Mouse (Mus musculus) heart, postnatal 0 days (tissue): Measurements from ENCODE around the gene Dnah3. TPM values are rescaled to one million over a fixed set of nuclear protein-coding genes. Genes with fewer than 3 reads are reported as not detected.
A peak's percentile ranks its signal among the peaks of the same experiment; 100 is the strongest.

Experiments used
- ATAC-seq: fragments of 200-750 bp; cut with Nextera tagmentation; 2 replicates; pipeline ENCODE4 v1.8.0; 2017; ENCODE audit warnings: low read depth, moderate number of reproducible peaks, moderate library complexity; ENCODE audit not compliant: insufficient read depth
- DNase-seq: peaks from one replicate; pipeline ENCODE4 v3.0.0-alpha.2; 2016; ENCODE audit warnings: low spot score
- H3K27ac ChIP-seq: fragments of 300-500 bp; sonication (generic); 2 replicates; pipeline ENCODE4 v1.5.1; 2014; ENCODE audit warnings: low read depth, mild to moderate bottlenecking
- H3K27me3 ChIP-seq: fragments of 300-500 bp; sonication (generic); 2 replicates; pipeline ENCODE4 v1.6.1; 2014; ENCODE audit warnings: low read length, mixed read lengths; ENCODE audit not compliant: control insufficient read depth, insufficient read depth
- H3K36me3 ChIP-seq: fragments of 300-500 bp; sonication (generic); replicated peaks from 2 replicates; pipeline ENCODE4 v1.6.1; 2014; ENCODE audit warnings: low read length, mixed read lengths; ENCODE audit not compliant: control insufficient read depth, insufficient read depth
- H3K4me1 ChIP-seq: fragments of 300-500 bp; sonication (generic); 2 replicates; pipeline ENCODE4 v1.6.1; 2014; ENCODE audit warnings: antibody characterized with exemption; ENCODE audit not compliant: control insufficient read depth, insufficient read depth
- H3K4me2 ChIP-seq: fragments of 300-500 bp; sonication (generic); 2 replicates; pipeline ENCODE4 v1.6.1; 2014; ENCODE audit warnings: low read depth, mild to moderate bottlenecking, low read length, moderate library complexity
- H3K4me3 ChIP-seq: fragments of 300-500 bp; sonication (generic); 2 replicates; pipeline ENCODE4 v1.5.1; 2014; ENCODE audit warnings: low read depth, low read length
- H3K9ac ChIP-seq: fragments of 300-500 bp; sonication (generic); replicated peaks from 2 replicates; pipeline ENCODE4 v1.6.1; 2014; ENCODE audit warnings: low read depth, low read length, mixed read lengths
- H3K9me3 ChIP-seq: fragments of 300-500 bp; sonication (generic); replicated peaks from 2 replicates; pipeline ENCODE4 v1.6.1; 2016; ENCODE audit warnings: low read length; ENCODE audit not compliant: control insufficient read depth
- CTCF ChIP-seq: IDR thresholded peaks from 2 replicates; pipeline ENCODE4 v1.5.1; 2016; ENCODE audit warnings: antibody characterized with exemption, control low read depth, low read depth
- EP300 ChIP-seq: IDR thresholded peaks from 2 replicates; pipeline ENCODE4 v1.6.1; 2016; ENCODE audit warnings: antibody characterized with exemption, low read depth
- WGBS: fragments of 180-500 bp; shearing (Covaris S2); extraction: QIAGEN DNeasy Blood & Tissue Kit; methylation state at CpG from one replicate; pipeline ENCODE4 v1.1.7; 2014; 5-methylcytosine and 5-hydroxymethylcytosine counted together
- polyA plus RNA-seq: library from polyadenylated mRNA; unstranded; fragments of >200 nt; fragmentation: Nextera tagmentation; extraction: Ambion mirVana; gene quantifications from 2 replicates; pipeline ENCODE4 v1.2.1, GENCODE M21; 2015
- total RNA-seq: library from RNA; depleted of rRNA; stranded (reverse); fragments of >200 nt; gene quantifications from 2 replicates; pipeline ENCODE4 v1.2.3, GENCODE M21; 2014; ENCODE audit warnings: low replicate concordance

Gene Dnah3
- total and polyA plus RNA-seq, 2 experiments from 2014 or later = not detected

DNA sequence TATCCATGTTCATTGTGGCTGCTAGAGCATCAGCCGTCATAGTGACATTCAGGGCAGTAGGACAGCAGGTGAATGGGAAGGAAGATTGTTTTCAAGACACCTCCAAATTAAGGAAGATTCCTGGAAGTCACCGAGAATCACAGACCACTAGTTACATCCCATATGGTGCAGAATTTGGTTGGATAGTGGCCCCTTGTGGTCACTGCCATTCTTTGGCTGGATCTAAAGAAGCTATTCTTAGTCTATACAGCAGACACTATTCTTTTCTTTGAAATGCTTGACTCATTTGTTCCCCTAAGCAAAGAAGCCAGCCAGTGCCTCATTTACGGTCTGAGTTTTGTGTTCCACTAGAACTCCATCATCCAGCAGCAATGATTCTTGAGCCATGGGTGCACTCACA lies 9.9 kb upstream of the Dnah3 start:
- H3K4me2 ChIP-seq = no peak overlapping the region
- DNase-seq = peak; percentile 20

DNA sequence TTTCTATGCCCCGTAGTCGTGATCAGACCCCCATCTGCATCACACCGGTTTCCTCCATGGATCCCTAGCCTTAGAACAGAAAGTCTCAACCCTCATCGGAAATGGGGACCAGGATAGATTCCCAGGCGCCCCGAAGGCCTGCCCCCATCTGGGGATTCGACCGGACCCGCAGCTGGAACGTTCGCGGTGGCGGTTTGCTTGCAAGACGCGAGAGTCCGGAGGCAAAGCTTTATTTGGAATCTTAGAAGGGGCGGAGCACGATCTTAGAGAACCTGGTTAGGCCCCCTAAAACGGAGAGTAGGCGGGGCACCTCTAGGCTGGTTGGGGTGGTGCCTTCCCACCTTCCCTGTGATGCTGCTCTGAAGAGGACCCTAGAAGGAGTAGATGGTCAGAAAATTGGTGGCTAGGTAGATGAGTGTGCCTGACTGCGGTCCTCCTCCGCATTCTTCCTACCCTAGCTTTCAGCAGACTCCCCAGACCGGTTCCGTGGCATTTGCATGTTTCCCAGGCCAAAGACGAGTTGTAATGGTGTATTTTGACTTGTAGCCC lies 8.0 kb upstream of the Dnah3 start:
- Histone ChIP-seq H3K9me3 (no peaks in the 10 kb centered on the region), H3K27ac (0 out of 2 replicates have a peak overlapping the region, but pooled peaks have one; percentile 64)

More for the DNA sequence above, 9.9 kb upstream of the Dnah3 start:
- H3K9ac ChIP-seq = no peak overlapping the region
- 0 out of 2 replicates have a peak, but pooled peaks cover 5% of the 10 kb centered on the region for H3K36me3 ChIP-seq
- H3K4me1 ChIP-seq = peaks cover 19% of the 10 kb centered on the region
- WGBS = 42% methylated on average over 3 of the region's 3 CpGs
- H3K27ac ChIP-seq = no peak overlapping the region
- H3K9me3 ChIP-seq = no peaks in the 10 kb centered on the region
- TF ChIP-seq EP300 = no peak
- TF ChIP-seq CTCF = peak; percentile 44
- H3K27me3 ChIP-seq = no peaks in the 10 kb centered on the region
- no peak overlapping the region for H3K4me3 ChIP-seq
- no peak for ATAC-seq

DNA sequence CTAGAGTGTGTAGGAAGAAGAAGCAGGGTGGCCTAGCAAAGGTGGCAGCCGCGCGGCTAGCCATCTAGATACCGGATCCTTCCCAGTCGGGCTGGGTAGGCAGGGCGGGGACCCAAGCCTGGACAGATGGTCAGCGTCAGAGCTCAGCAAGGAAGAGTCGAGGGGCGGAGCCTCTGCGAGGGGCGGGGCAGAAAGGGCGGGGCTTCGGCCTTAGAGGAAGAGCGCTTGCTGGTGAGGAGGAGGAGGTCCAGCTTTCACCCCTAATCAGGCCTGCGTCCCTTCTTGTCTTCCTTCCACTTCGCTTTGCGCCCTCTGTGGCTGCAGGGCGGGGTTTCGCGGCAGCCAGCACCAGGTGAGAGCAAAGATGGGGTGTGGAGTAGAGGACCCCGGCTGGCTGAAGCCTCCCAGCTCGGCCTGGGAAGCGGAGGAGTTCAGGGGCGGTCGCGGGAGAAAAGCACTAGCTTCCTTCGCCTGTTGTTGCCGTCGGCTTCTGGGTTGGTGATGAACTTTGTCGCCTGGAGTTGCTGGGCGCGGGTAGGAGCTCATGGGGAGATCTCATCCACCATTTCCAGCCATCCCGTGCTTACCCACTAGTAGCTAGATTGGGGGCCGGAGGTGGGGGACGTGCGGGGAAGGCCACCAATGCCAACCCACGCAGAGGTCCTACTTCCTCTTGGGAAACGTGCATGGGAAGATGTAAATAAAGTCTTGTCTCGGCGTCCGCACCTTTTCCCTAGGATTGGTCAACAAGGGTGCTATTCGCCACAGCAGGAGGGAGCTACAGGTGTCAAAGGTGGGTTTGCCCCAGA lies 7.3 kb upstream of the Dnah3 start, which contains the start of gene Tmem159:
Gene Tmem159, plus strand, starts transcription at position 190 of the 809 bp plus-strand sequence.
- peak within 1 kb of the TSS; percentile 61 for H3K9ac ChIP-seq
- H3K4me3 ChIP-seq = peak within 1 kb of the TSS; percentile 86
- peak; percentile 93 for ATAC-seq
- H3K27ac ChIP-seq = peak within 1 kb of the TSS; percentile 64
- no peaks in the 10 kb centered on the region for H3K9me3 ChIP-seq
- no peaks in the 10 kb centered on the region for H3K36me3 ChIP-seq
- H3K4me2 ChIP-seq = peak within 1 kb of the TSS; percentile 97
- DNase-seq = peak; percentile 77
- under 1% methylated on average over 42 of the region's 42 CpGs for WGBS
- no peak for TF ChIP-seq CTCF
- no peak for TF ChIP-seq EP300
- no peaks in the 10 kb centered on the region for H3K27me3 ChIP-seq
- peaks cover 16% of the 10 kb centered on the region for H3K4me1 ChIP-seq

More for the DNA sequence above, 8.0 kb upstream of the Dnah3 start:
- ATAC-seq = no peak
- peak overlapping the region; percentile 97 for H3K4me2 ChIP-seq
- H3K4me3 ChIP-seq = peak overlapping the region; percentile 86
- no peak for TF ChIP-seq EP300
- no peak for TF ChIP-seq CTCF
- DNase-seq = peak; percentile 16
- peaks cover 16% of the 10 kb centered on the region for H3K4me1 ChIP-seq
- 4% methylated on average over 25 of the region's 25 CpGs for WGBS
- 0 out of 2 replicates have a peak, but pooled peaks cover 2% of the 10 kb centered on the region for H3K36me3 ChIP-seq
- no peaks in the 10 kb centered on the region for H3K27me3 ChIP-seq
- H3K9ac ChIP-seq = peak overlapping the region; percentile 61

DNA sequence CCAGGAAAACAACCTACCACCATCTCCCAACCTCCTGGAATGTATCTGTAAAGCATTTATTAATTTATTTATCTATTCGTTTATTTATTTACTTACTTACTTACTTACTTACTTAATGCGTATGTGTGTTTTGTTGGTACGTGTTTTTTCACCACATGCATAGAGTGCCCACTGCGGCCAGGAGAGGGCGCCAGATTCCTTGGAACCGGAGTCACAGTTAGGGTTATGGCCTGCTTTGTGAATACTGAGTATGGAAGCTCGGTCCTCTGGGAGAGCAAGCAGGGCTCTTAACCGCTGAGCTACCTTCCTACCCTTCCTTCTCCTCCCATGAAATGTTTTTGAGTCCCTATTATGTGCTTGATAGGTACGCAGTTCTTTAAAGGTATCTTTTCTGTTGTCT lies 3.3 kb upstream of the Dnah3 start:
- H3K4me1 ChIP-seq = peaks cover 9% of the 10 kb centered on the region
- peak; percentile 36 for DNase-seq
- H3K9me3 ChIP-seq = no peaks in the 10 kb centered on the region
- H3K4me2 ChIP-seq = no peak overlapping the region
- WGBS = 22% methylated on average over 9 of the region's 9 CpGs
- H3K9ac ChIP-seq = no peak overlapping the region
- TF ChIP-seq CTCF (peak; percentile 79), EP300 (no peak)
- no peaks in the 10 kb centered on the region for H3K27me3 ChIP-seq
- H3K27ac ChIP-seq = no peak overlapping the region
- no peaks in the 10 kb centered on the region for H3K36me3 ChIP-seq
- 0 out of 2 replicates have a peak, but pooled peaks have one; percentile 18 for ATAC-seq
- no peak overlapping the region for H3K4me3 ChIP-seq

DNA sequence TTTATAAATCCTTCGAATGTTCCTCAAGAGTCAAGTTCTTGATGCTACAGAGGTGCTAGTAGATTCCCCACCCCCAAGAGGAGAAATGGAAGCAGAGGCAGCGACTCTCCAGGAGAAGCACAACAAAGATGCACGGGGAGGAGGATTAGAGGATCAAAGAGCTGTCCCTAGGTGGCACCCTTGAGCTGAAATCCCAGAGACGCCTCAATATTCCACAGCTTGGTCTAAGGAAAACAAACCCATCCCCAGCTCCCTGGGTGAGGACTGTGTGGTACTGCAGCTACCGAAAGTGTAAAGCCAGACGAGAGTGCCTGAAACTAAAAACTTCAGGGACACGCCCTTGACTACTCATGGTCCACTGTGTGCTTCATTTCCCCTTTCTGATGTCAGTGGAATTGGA lies 2.8 kb upstream of the Dnah3 start:
- DNase-seq (peak; percentile 30), ATAC-seq (0 out of 2 replicates have a peak, but pooled peaks have one; percentile 34)
- no peak overlapping the region for H3K27ac ChIP-seq
- no peaks in the 10 kb centered on the region for H3K27me3 ChIP-seq
- peaks cover 8% of the 10 kb centered on the region for H3K4me1 ChIP-seq
- H3K4me3 ChIP-seq = no peak overlapping the region
- no peaks in the 10 kb centered on the region for H3K9me3 ChIP-seq
- TF ChIP-seq CTCF (peak; percentile 61), EP300 (no peak)
- no peak overlapping the region for H3K4me2 ChIP-seq
- no peaks in the 10 kb centered on the region for H3K36me3 ChIP-seq
- 6% methylated on average over 7 of the region's 7 CpGs for WGBS
- H3K9ac ChIP-seq = no peak overlapping the region
